Mouse (Mus musculus) stomach, postnatal 0 days (tissue): ENCODE data around the gene Olfr382.

Experiments used
- CTCF ChIP-seq: IDR thresholded peaks from 2 replicates; pipeline ENCODE4 v1.5.1; 2016; ENCODE audit warnings: antibody characterized with exemption, low read depth, mild to moderate bottlenecking, moderate library complexity
- EP300 ChIP-seq: optimal IDR thresholded peaks from 2 replicates; pipeline ENCODE3; 2016; ENCODE audit warnings: antibody characterized with exemption

- TF ChIP-seq CTCF = no peak
- no peak for TF ChIP-seq EP300
These were observed 25.5 kb downstream of the Olfr382 start, which contains the start of gene Olfr381 for GRCm38 (mm10) chr11:73491503-73491902.
